Mouse (Mus musculus) lung, postnatal 36 days (tissue): ENCODE measurements at regions not wholly inside any gene's neighbourhood (a gene's known extent, or its start where the extent isn't known, plus 50 kb on each side); places are given as distances from the start of the nearest gene placed in this dataset.
A peak's percentile ranks its signal among the peaks of the same experiment; 100 is the strongest.

Experiments
- DNase-seq: peaks from one replicate; pipeline ENCODE4 v3.0.0; 2022; ENCODE audit warnings: mixed read lengths

GRCm38 (mm10) chr13:31249525-31249924, 275.5 kb downstream of the Gm5447 start:
- peak; percentile 28 for DNase-seq

DNA sequence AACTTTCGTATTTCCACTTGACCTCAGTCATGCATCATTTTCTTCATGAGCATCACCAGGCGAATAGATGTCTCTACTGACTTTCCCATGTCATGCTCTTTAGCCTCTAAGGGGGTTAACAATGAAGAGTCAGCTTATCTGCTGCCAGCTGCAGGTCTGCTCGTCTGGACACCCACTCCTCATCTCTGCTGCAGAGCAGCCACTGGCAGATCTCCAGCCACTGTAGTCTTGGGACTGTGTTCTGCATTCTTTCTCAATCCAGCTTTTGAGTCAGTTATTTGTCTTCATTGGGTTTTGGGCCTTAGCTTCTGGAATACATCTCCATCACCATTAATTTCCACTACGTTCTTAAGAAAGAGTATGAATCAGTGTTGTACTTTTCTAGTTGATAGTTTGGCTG, 280.0 kb downstream of the Gm5447 start:
- DNase-seq, result no peak

GRCm38 (mm10) chr13:31254744-31255143, 280.7 kb downstream of the Gm5447 start:
- DNase-seq, result no peak

DNA sequence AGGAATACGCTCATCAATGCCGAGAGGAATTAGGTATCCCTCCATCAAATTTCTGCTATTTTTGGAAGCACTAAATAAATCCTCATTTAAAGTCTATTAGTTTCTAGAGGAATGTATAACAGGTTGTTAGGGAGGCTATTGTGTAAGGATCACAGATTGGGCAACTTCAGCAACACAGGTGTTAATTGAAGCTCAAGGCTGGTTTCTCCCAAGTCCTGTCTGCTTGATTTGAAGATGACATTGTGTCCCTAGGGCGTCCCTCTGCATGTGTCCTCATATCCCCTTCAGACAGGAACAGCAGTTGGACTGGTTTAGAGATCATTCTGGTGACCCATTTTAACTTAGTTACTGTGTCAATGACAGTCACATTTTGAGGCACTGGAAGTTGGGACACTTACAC, 281.5 kb downstream of the Gm5447 start:
- DNase-seq, result no peak

- no peak for DNase-seq
These were observed 288.1 kb upstream of the Foxq1 start for GRCm38 (mm10) chr13:31267865-31268264.

GRCm38 (mm10) chr13:31276005-31276644, 279.8 kb upstream of the Foxq1 start:
- DNase-seq, result no peak

DNA sequence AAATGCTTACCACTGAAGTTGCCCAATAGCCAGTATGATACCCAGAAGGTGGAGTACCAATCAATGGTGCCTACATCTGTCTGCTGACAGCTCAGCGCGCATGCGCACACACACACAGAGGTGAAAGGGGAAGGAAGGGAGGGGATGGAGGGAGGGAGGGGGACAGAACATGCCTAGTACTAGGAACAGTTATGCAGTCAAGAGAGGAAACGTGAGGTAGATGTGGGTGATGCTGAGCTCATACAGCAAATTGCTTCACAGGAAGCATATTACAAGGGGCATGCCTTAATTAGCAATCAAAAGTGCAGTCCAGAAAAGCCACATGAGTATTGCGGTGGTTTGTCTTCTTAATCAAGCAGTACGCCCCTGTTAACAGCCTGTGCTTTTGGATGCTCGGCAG, 265.3 kb upstream of the Foxq1 start:
- DNase-seq, result no peak

DNA sequence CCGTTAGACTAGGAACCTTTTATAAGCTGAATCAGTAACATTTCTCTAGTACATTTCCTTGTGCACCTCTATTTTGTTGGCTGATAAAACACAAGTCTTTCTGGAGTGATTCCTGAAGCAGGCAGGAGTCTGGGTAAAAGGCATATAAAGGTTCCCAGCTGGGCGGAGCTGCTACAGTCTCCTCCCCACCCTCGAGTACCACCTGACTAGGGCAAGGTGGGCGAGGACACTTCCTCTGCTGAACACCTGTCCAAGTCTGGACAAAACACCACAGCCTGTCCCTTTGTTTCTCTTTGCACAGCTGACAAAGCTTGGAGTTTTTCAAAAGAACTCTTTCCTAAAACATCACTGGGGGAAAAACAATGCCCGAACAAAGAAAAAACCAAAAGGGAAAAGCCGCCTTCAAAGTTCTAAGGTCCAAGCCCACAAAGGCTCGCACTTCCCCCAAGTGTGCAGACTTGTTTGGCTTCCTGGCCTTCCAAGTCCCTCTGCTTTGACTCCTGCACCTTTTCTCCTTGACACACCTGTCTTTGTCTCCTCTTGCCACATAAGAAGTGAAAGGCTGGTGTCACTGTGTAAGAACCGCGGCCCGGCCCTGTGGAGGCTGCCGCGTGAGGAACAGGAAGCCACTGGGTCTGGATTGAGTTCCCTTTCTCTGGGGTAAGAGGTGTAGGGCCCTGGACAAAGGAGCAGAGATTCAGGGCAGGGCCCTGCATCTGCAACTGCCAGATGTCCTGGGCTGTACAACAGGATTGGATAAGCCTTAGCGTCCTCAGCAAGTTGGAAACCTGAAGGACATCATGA, 263.1 kb upstream of the Foxq1 start:
- no peak for DNase-seq

DNA sequence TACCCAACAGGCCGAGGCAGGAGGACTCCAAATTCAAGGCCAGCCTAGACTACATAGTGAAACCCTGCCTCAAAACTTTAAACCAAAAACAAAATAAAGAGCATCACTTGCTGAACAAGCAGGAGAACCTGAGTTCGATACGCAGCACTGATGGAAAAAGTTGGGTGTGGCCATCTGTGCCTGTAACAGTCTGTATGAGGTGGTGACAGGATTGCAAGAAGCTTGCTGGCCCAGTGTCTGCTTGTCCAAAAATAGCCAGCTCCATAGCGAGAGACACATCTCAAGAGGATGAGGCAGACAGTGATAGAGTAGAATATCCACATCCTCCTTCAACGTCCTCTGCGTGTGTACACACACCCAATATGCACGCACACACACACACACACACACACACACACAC, 261.9 kb upstream of the Foxq1 start:
- DNase-seq, result no peak

- DNase-seq, result no peak
These were observed 252.7 kb upstream of the Foxq1 start for GRCm38 (mm10) chr13:31303194-31303593.

DNA sequence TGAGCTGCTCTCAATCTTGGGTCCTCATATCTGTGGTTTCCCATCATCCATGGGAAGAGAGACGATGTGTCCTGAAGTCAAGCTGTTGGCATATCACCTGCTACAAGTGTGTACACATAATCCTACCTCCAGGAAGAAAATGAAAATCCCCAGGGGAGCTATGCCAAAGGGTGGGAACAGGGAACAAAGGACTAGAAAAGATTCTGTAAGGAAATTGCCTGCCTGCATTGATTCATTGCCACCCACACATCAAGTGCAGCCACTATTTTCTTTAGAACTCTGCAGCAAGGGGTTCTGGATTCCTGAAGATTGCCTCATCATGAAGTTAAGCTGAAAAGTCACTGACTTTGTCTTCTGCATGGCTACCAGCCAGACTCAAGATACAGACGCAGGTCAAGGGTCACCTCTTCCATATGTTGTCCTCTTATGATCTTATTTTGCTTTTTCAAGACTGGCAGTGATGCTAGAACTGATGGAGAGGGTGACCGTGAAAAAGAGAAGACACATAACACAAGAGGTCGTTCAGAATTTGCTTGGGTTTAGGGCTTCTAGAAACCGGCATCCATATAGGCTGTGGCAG, 251.6 kb upstream of the Foxq1 start:
- DNase-seq, result no peak

DNA sequence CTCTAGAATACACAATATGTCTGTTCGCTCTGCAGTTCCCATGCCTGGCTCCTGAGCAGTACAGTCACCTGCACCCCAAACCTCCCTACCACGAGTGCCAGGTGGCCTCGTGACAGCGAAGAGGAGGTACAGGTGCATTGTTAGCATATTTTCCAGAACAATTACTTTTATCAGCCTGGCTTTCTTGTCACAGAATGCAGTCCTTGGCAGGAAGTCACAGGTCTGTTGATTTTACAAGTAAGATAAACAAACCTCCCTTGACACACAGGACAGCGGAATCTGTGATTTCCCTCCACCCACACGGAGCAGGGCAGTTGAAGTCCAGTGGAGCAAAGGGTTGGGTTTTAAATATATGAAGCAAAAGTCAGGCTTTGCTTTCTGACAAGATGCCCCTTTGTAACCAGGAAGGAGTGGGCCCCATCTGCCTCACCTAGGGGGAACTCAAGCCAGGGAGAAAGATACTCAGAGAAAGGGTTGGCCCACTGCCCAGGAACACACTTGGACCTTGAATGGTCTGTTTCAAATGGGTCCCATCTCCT, 246.8 kb upstream of the Foxq1 start:
- peak; percentile 27 for DNase-seq

DNA sequence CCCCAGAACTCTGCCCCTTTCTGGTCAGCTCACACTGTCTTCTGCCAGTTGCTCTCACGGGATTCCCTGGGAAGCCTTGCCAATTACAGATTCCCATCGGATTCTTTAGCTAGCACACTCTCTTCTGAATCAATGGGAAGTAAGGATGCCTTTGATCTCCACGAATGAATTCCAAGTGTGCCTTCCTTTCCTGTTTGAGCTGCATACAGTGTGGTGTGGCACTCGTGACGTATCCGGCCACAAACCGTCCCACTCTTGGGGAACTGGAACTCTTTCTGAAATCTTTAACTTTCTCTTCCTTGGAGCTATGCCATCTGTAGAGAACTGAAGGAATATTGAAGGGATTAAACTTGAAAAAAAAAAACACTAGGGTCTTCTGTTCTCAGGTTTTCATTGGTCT, 243.2 kb upstream of the Foxq1 start:
- peak; percentile 27 for DNase-seq

- no peak for DNase-seq
These were observed 242.1 kb upstream of the Foxq1 start for GRCm38 (mm10) chr13:31313821-31314220.

DNA sequence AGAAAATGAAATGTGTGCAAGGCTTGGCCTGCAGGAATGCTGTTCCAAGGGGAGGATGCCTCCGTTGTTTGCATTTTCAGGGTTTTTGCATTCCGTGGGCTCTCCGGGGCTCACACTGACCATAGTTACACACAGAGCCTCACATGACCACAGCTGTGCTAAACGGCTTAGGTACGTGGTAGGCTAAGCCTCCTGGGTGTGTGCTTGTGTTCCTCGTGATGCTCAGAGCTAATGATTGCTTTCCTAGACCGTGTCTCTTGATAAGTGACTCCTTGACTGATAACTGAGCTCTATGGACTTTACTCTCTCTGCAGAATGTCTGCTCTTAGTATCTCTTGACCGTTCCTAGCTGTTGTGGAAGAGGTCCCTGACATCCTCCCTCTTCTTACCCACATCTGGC, 238.9 kb upstream of the Foxq1 start:
- no peak for DNase-seq

DNA sequence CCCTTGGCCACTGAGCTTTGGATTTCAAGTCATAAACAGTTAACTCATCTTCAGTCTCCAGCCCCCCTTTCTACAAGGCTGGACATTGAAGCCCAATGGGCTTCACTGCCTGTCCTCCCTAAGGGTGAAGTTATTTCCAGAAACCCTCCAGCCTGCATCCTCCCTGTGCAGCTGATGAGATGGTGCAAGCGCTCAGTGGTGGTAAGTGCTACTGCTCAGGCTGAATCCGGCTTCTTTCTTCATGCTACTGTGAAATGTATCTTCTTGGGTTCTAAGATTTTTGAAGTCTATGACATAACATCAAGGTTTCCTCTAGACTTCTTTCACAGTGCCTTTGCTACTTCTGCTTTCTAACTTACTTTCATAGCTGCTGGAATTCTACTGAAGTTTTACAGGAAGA, 237.9 kb upstream of the Foxq1 start:
- no peak for DNase-seq

- no peak for DNase-seq
These were observed 234.5 kb upstream of the Foxq1 start for GRCm38 (mm10) chr13:31321411-31321810.

GRCm38 (mm10) chr13:31326269-31326851, 229.6 kb upstream of the Foxq1 start:
- DNase-seq, result peak; percentile 45

GRCm38 (mm10) chr13:31327511-31327951, 228.4 kb upstream of the Foxq1 start:
- peak; percentile 15 for DNase-seq

- DNase-seq, result peak; percentile 22
These were observed 227.2 kb upstream of the Foxq1 start for GRCm38 (mm10) chr13:31328756-31329155.

DNA sequence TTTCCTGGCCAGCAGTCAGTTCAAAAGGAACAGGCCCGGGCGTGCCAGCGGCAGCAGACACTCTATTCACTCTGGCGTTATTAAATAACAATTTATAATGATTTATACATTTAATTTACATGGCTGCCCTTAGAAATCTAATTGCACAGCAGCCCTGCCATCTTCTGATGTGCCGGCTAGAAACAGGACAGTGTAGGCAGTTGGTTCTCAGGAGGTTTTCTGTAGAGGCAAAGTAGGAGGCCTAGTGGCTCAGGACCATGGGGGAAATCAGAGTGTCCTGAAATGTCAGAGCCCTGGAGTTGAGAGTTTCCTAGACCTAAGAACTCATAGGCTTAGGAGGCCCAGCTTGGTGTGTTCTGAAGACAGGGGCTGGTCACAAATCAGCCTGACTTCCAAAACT, 225.2 kb upstream of the Foxq1 start:
- no peak for DNase-seq

- DNase-seq, result no peak
These were observed 221.0 kb upstream of the Foxq1 start for GRCm38 (mm10) chr13:31334981-31335380.

- no peak for DNase-seq
These were observed 218.3 kb upstream of the Foxq1 start for GRCm38 (mm10) chr13:31337631-31338030.
